Mouse (Mus musculus): ENCODE results near the gene Bad.

DNA sequence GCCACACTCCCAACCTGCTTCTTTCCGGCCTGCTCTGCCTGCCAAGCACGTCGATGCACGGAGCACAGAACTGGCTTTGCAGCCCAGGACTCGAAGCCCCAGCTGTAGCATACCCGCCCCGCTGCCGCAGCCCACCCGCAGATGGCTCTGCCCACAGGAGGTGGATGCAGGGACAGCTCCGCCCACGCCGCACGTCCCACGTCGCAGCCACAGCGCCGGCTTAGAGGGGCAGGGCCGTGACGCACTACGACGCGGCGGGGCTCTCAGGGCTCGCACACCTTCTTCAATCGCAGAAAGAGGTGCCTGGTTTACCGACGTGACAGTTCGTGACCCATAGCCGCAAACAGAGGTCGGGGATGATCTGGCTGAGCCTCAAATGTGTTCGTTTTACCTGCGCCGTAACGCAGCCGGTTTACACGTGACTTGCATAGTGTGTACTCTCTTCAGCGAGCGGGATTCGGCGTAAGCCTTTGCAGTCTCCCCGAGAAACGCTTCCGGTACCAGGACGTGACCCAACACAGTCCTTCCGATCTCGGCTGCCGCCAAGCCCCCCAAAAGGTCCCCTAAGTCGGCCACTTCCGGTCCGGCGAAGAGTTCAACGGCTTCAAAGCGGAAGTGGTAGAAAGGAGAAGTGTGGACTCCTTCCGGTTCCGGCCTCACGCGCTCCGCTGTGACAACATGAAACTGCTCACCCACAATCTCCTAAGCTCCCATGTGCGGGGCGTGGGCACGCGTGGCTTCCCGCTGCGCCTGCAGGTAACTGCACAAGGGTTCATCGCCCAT lies 32.0 kb upstream of the Bad start, which contains the start of the genes Trmt112 and Prdx5:
- TF ChIP-seq CTCF (IDR thresholded peaks at IDR 0.05; ENCODE audit: borderline replicate concordance, control insufficient read depth, extremely low read depth, insufficient read depth, low read length, poor library complexity): no peak; the same call in 1 of the 2 replicates
- TF ChIP-seq POLR2A (IDR thresholded peaks at IDR 0.05; ENCODE audit: control insufficient read depth, extremely low read depth, insufficient read depth, low read length, poor library complexity): peak; percentile 85; the same call in 1 of the 2 replicates

Data from thymus, adult 2 months (tissue).